Mouse (Mus musculus): ENCODE data around the gene Ssbp4. TPM values are rescaled to one million over a fixed set of nuclear protein-coding genes. Genes with fewer than 3 reads are reported as not detected.
A peak's percentile ranks its signal among the peaks of the same experiment; 100 is the strongest.
"Not testable (repeated sequence)": the region's sequence is repeated elsewhere in the genome, so short reads cannot be mapped to it uniquely, and the experiment has no call there.

The Ssbp4 gene
- polyA plus RNA-seq, 1 experiment from 2014 or later = 73.3 TPM

- peaks cover 52% of the 10 kb centered on the region for H3K4me1 ChIP-seq
- H3K36me3 ChIP-seq = peaks cover 64% of the 10 kb centered on the region
- H3K27me3 ChIP-seq (ENCODE audit: low read depth, poor library complexity, severe bottlenecking) = peaks cover 31% of the 10 kb centered on the region
- H3K9me3 ChIP-seq (replicated peaks) = no peaks in the 10 kb centered on the region
- DNase-seq (ENCODE audit: low spot score) = no peak
- WGBS = 62% methylated on average over 8 of the region's 8 CpGs
- H3K27ac ChIP-seq (replicated peaks) = peak overlapping the region; percentile 84; the same call in 1 of the 2 replicates
- peak overlapping the region; percentile 69 for H3K4me3 ChIP-seq
These were observed 15.5 kb downstream of the Ssbp4 start for GRCm38 (mm10) chr8:70593173-70593572.

- Histone ChIP-seq H3K27ac (replicated peaks) (no peak overlapping the region), H3K27me3 (ENCODE audit: low read depth, poor library complexity, severe bottlenecking) (peaks cover 16% of the 10 kb centered on the region), H3K4me1 (peaks cover 36% of the 10 kb centered on the region), H3K36me3 (peaks cover 73% of the 10 kb centered on the region), H3K9me3 (replicated peaks) (no peaks in the 10 kb centered on the region), H3K4me3 (no peak overlapping the region)
- no peak for DNase-seq (ENCODE audit: low spot score)
- WGBS = 90% methylated on average over 12 of the region's 12 CpGs
These were observed 17.1 kb downstream of the Ssbp4 start for GRCm38 (mm10) chr8:70591569-70591968.

- not testable (repeated sequence) for DNase-seq (ENCODE audit: low spot score); H3K9me3 ChIP-seq (replicated peaks); H3K27ac ChIP-seq (replicated peaks); H3K4me1 ChIP-seq; H3K4me3 ChIP-seq; H3K27me3 ChIP-seq (ENCODE audit: low read depth, poor library complexity, severe bottlenecking)
- peaks cover 95% of the 10 kb centered on the region for H3K36me3 ChIP-seq
- WGBS = 95% methylated on average over 4 of the region's 4 CpGs
These were observed 20.7 kb downstream of the Ssbp4 start for GRCm38 (mm10) chr8:70587955-70588354.

DNA sequence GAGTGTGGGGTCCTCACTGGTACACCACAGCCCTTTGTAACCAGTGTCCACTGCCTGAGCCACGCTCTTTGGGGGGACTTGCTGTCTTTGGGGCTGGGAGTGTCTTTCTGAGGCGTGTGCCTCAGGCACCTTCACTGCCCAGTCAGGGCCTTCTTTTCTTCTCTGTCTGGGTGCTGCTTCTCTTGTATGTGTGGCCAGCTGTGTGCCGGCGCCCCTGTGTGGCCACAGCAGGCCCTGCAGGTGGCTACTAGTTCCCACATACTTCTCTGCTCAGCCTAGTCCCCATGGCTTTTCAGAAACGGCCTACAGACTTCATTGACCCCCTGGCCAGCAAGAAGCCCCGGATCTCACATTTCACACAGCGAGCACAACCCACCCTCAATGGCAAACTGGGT lies 23.4 kb downstream of the Ssbp4 start:
- DNase-seq (ENCODE audit: low spot score) = peak; percentile 38
- Histone ChIP-seq H3K27ac (replicated peaks) (peak overlapping the region; percentile 24; the same call in 1 of the 2 replicates), H3K4me1 (no peaks in the 10 kb centered on the region), H3K27me3 (ENCODE audit: low read depth, poor library complexity, severe bottlenecking) (no peaks in the 10 kb centered on the region), H3K9me3 (replicated peaks) (no peaks in the 10 kb centered on the region), H3K4me3 (0 out of 2 replicates have a peak overlapping the region, but pooled peaks have one; percentile 18), H3K36me3 (peaks cover 99% of the 10 kb centered on the region)
- 43% methylated on average over 7 of the region's 7 CpGs for WGBS

DNA sequence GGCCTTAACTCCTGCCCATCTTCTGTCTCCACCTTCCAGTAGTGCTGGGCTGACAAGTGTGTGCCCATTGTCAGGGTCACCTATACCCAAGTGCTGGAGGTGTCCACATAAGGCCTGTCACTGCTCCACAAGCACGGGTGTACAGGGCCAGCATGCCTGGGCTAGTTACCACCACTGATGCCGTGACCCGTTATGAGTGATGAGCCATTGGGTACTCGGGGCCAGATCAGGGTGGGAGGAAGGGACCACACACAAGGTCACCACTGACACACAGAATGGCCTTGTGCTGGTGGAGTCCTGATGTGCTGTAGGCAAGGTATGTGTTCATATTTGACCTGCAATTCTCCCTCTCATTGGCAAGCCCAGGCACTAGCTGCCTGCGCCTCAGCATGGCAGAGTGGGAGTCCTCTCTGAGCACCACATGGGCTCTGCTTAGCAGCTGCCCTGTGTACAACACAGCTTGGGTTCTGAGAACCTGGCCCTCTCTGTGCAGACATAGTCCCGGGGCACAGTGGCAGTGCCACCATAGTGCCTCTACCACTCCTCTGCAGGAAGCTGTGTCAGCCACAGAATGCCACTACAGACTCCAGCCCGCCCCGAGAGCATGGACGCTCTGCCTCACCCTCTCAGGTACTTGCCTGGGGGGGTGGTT lies 23.9 kb downstream of the Ssbp4 start:
- Histone ChIP-seq H3K4me1 (no peaks in the 10 kb centered on the region), H3K27me3 (ENCODE audit: low read depth, poor library complexity, severe bottlenecking) (no peaks in the 10 kb centered on the region), H3K9me3 (replicated peaks) (no peaks in the 10 kb centered on the region), H3K4me3 (no peak overlapping the region), H3K27ac (replicated peaks) (peak overlapping the region; percentile 24; the same call in 1 of the 2 replicates), H3K36me3 (peaks cover 99% of the 10 kb centered on the region)
- no peak for DNase-seq (ENCODE audit: low spot score)
- 95% methylated on average over 9 of the region's 9 CpGs for whole genome bisulfite sequencing

DNA sequence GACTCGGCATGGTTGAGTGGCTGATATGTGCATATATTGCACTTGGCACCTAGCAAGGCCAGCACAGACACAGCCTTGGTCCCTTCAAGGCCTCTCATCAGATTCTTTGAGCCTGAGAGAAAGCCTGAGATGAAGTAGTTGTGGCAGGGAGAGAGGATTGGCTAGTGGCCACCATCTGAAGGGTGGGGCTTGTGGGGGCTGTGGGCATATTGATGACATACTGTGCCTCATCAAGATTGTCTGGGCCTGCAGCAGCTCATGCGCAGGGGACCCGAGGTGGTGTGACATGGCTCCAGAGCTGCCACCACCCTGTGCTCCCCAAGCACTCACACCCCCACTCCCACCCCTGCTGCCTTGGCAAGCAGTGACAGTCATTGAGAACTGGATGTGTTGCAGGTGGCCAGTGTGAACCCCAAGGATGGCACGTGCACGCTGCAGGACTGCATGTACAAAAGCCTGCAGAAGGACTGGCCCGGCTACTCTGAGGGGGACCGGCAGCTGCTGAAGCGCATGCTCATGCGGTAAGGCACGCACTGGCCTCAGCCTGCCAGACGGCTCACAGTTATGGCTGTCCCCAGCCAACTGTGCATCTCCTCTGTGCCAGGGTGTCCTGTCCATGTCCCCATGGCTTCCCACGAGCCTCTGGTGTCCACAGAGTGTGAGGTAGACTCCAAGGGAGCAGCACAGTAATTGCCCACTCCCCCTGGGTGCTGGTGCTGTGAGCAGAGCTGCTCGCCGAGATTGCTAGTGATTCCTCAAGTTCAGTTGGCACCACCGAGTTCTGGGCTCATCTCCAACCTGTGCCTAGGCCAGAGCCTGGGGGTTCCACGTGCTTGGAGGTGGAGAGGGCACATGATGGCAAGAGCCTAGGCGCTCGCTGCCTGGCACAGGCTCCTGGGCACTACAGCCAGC lies 24.9 kb downstream of the Ssbp4 start:
- DNase-seq (ENCODE audit: low spot score) = no peak
- 94% methylated on average over 18 of the region's 18 CpGs for WGBS
- Histone ChIP-seq H3K27ac (replicated peaks) (no peak overlapping the region), H3K27me3 (ENCODE audit: low read depth, poor library complexity, severe bottlenecking) (no peaks in the 10 kb centered on the region), H3K9me3 (replicated peaks) (no peaks in the 10 kb centered on the region), H3K36me3 (peaks cover 96% of the 10 kb centered on the region), H3K4me3 (no peak overlapping the region), H3K4me1 (no peaks in the 10 kb centered on the region)

DNA sequence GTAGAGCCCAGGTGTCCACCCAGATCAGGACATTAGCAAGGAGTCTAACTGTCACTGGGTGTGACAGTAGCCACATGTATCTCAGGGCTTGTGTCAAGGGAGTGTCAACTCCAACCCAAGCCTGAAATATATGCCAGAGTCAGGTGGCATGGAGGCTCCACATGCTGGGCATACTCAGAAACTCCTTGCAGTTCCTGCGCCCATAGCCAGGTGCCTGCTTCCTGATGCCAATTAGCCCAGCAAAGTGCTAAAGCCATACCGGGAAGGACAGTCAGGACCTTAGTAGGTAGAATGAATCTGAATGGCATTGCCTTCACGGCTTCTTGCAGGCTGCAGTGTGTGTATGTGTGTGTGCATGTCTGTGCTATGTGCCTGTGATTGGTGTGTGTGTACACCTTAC lies 31.5 kb downstream of the Ssbp4 start:
- Histone ChIP-seq H3K27ac (replicated peaks) (no peak overlapping the region), H3K4me1 (no peaks in the 10 kb centered on the region), H3K4me3 (no peak overlapping the region), H3K27me3 (ENCODE audit: low read depth, poor library complexity, severe bottlenecking) (no peaks in the 10 kb centered on the region), H3K36me3 (peaks cover 70% of the 10 kb centered on the region), H3K9me3 (replicated peaks) (no peaks in the 10 kb centered on the region)
- 96% methylated on average over 3 of the region's 3 CpGs for WGBS
- DNase-seq (ENCODE audit: low spot score) = no peak

GRCm38 (mm10) chr8:70574915-70575314 lies 33.8 kb downstream of the Ssbp4 start:
- DNase-seq (ENCODE audit: low spot score) = no peak
- Histone ChIP-seq H3K9me3 (replicated peaks) (no peaks in the 10 kb centered on the region), H3K27me3 (ENCODE audit: low read depth, poor library complexity, severe bottlenecking) (no peaks in the 10 kb centered on the region), H3K27ac (replicated peaks) (no peak overlapping the region), H3K4me1 (peaks cover 12% of the 10 kb centered on the region; the same call in 1 of the 2 replicates), H3K36me3 (peaks cover 47% of the 10 kb centered on the region), H3K4me3 (no peak overlapping the region)
- 88% methylated on average over 4 of the region's 4 CpGs for WGBS

- Histone ChIP-seq H3K9me3 (replicated peaks) (no peaks in the 10 kb centered on the region), H3K27ac (replicated peaks) (no peak overlapping the region), H3K27me3 (ENCODE audit: low read depth, poor library complexity, severe bottlenecking) (no peaks in the 10 kb centered on the region), H3K36me3 (peaks cover 44% of the 10 kb centered on the region), H3K4me3 (no peak overlapping the region), H3K4me1 (peaks cover 14% of the 10 kb centered on the region; the same call in 1 of the 2 replicates)
- DNase-seq (ENCODE audit: low spot score) = no peak
These were observed 34.4 kb downstream of the Ssbp4 start for GRCm38 (mm10) chr8:70574302-70574701.

DNA sequence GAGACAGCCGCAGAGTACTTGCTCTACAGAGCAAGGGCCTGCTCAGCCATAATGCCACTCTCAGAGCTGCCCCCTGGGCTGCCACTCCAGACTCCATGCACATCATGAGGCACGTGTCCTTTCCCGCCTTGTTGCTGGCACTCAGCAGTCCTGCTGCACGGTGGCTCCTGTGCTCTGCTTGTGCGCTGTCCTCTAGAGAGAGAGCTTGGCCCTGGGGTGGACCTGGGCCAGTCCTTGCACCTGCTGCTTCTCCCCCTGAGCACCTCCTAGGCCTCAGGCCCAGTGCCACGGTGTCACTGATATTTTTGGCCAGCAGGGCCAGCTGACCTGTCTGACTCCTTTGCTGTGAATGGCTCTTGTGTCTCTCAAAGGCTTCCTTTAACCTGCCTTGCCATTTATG lies 37.7 kb downstream of the Ssbp4 start:
- Histone ChIP-seq H3K27ac (replicated peaks) (no peak overlapping the region), H3K36me3 (peaks cover 26% of the 10 kb centered on the region), H3K4me1 (peaks cover 14% of the 10 kb centered on the region; the same call in 1 of the 2 replicates), H3K4me3 (no peak overlapping the region), H3K27me3 (ENCODE audit: low read depth, poor library complexity, severe bottlenecking) (no peaks in the 10 kb centered on the region), H3K9me3 (replicated peaks) (no peaks in the 10 kb centered on the region)
- no peak for DNase-seq (ENCODE audit: low spot score)
- WGBS = 86% methylated on average over 6 of the region's 6 CpGs

- peaks cover 14% of the 10 kb centered on the region; the same call in 1 of the 2 replicates for H3K4me1 ChIP-seq
- H3K27ac ChIP-seq (replicated peaks) = no peak overlapping the region
- H3K36me3 ChIP-seq = peaks cover 26% of the 10 kb centered on the region
- no peak for DNase-seq (ENCODE audit: low spot score)
- H3K9me3 ChIP-seq (replicated peaks) = no peaks in the 10 kb centered on the region
- no peaks in the 10 kb centered on the region for H3K27me3 ChIP-seq (ENCODE audit: low read depth, poor library complexity, severe bottlenecking)
- no peak overlapping the region for H3K4me3 ChIP-seq
These were observed 38.3 kb downstream of the Ssbp4 start for GRCm38 (mm10) chr8:70570360-70570759.

DNA sequence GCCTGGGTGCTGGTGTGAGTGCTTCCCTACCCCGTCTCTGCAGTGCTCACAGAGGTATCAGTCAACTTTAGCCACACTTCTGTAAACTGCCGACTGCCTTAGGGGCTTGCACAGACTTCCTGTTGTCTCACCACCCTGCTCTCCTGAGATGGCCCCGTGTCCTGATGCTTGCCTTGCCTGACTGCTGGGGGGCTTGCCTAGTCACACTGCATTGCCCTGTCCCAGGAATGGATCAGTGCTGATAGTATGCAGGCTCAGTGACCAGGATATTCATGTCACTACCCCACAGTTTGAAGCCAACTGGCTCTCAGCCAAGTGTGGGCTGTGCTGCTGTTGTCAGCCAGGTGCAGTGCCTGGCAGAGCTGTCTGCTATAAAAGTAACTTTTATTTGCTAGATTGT lies 43.1 kb downstream of the Ssbp4 start:
- no peaks in the 10 kb centered on the region for H3K9me3 ChIP-seq (replicated peaks)
- H3K4me1 ChIP-seq = peaks cover 34% of the 10 kb centered on the region
- 77% methylated on average over 3 of the region's 3 CpGs for WGBS
- no peak overlapping the region for H3K27ac ChIP-seq (replicated peaks)
- no peak for DNase-seq (ENCODE audit: low spot score)
- 0 out of 2 replicates have a peak, but pooled peaks cover 2% of the 10 kb centered on the region for H3K36me3 ChIP-seq
- no peak overlapping the region for H3K4me3 ChIP-seq
- H3K27me3 ChIP-seq (ENCODE audit: low read depth, poor library complexity, severe bottlenecking) = no peaks in the 10 kb centered on the region

GRCm38 (mm10) chr8:70564696-70565235 lies 43.9 kb downstream of the Ssbp4 start:
- peaks cover 32% of the 10 kb centered on the region for H3K4me1 ChIP-seq
- H3K4me3 ChIP-seq = no peak overlapping the region
- DNase-seq (ENCODE audit: low spot score) = no peak
- H3K9me3 ChIP-seq (replicated peaks) = no peaks in the 10 kb centered on the region
- WGBS = 81% methylated on average over 3 of the region's 3 CpGs
- no peaks in the 10 kb centered on the region for H3K27me3 ChIP-seq (ENCODE audit: low read depth, poor library complexity, severe bottlenecking)
- 0 out of 2 replicates have a peak, but pooled peaks cover 2% of the 10 kb centered on the region for H3K36me3 ChIP-seq
- no peak overlapping the region for H3K27ac ChIP-seq (replicated peaks)

Measured in midbrain, embryonic 10.5 days (tissue).